Mouse (Mus musculus) kidney, adult 9 months (tissue): Measurements from ENCODE around the gene Smok3c.
"Not testable (repeated sequence)": the region's sequence is repeated elsewhere in the genome, so short reads cannot be mapped to it uniquely, and the experiment has no call there.

Source experiments
- DNase-seq: peaks from one replicate; pipeline ENCODE4 v3.0.0; 2022

Smok3c gene

DNA sequence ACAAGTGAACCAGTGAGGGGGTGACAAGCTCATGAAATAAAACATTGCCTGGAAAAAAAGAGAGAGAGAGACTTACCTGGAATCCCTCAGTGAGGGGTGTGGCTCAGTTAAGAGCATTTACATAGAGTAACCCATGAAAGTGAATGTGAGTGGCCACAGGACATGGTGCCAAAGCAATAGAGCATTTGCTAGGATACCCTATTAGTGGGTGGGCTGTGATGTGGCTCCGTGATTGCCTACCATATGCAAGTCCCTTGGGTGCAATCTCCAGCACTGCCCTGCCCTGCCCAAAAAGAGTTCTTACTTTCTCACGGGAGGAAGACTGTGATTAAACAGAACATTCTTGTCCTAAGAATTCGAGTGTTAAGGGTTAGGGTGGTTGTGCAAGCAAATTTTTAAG is 54.1 kb downstream of the Smok3c start:
- no peak for DNase-seq

GRCm38 (mm10) chr5:138109847-138110396 is 56.9 kb downstream of the Smok3c start:
- not testable (repeated sequence) for DNase-seq
